Mouse (Mus musculus) myocyte (in vitro differentiated cells): Measurements from ENCODE around the gene Sec61a1.

Source experiments
- MYOD1 ChIP-seq, 3 experiments: IDR thresholded peaks; one replicate each; pipeline ENCODE4 v1.6.1; 2011; ENCODE audit warnings: control low read depth in 2 of 3, low read depth in 2 of 3, mild to moderate bottlenecking in 2 of 3, moderate library complexity in 1 of 3; ENCODE audit not compliant: insufficient read length in 2 of 3, control insufficient read depth in 1 of 3
- TCF12 ChIP-seq: IDR thresholded peaks from one replicate; pipeline ENCODE4 v1.6.1; 2011; ENCODE audit warnings: mild to moderate bottlenecking, control low read depth; ENCODE audit not compliant: poor library complexity, insufficient read depth, severe bottlenecking

GRCm38 (mm10) chr6:88566676-88567075, 48.0 kb upstream of the Sec61a1 start:
- no peak for TF ChIP-seq MYOD1 (IDR thresholded peaks at IDR 0.05; ENCODE audit: control insufficient read depth in 1 of 3, insufficient read length in 2 of 3, low read depth in 2 of 3)
- no peak for TF ChIP-seq TCF12
